Mouse (Mus musculus) forebrain, embryonic 10.5 days (tissue): Measurements from ENCODE around the gene Dpp6. TPM values are rescaled to one million over a fixed set of nuclear protein-coding genes. Genes with fewer than 3 reads are reported as not detected.

ENCODE experiments used
- DNase-seq: peaks from one replicate; pipeline ENCODE4 v3.0.0-alpha.2; 2017; ENCODE audit warnings: low spot score; ENCODE audit errors: extremely low spot score
- H3K27ac ChIP-seq: fragments of 300-500 bp; sonication (generic); 2 replicates; pipeline ENCODE4 v1.5.1; 2016; ENCODE audit warnings: mild to moderate bottlenecking
- H3K27me3 ChIP-seq: fragments of 300-500 bp; sonication (generic); 2 replicates; pipeline ENCODE4 v1.6.1; 2016; ENCODE audit warnings: mild to moderate bottlenecking; ENCODE audit not compliant: poor library complexity, severe bottlenecking
- H3K36me3 ChIP-seq: fragments of 300-500 bp; sonication (generic); replicated peaks from 2 replicates; pipeline ENCODE4 v1.6.1; 2016; ENCODE audit warnings: mild to moderate bottlenecking, moderate library complexity
- H3K4me1 ChIP-seq: fragments of 300-500 bp; sonication (generic); 2 replicates; pipeline ENCODE4 v1.6.1; 2016
- H3K4me3 ChIP-seq: fragments of 300-500 bp; sonication (generic); 2 replicates; pipeline ENCODE4 v1.5.1; 2016; ENCODE audit warnings: mild to moderate bottlenecking, moderate library complexity
- H3K9me3 ChIP-seq: fragments of 300-500 bp; sonication (generic); 2 replicates; pipeline ENCODE4 v1.6.1; 2016; ENCODE audit warnings: mild to moderate bottlenecking, moderate library complexity
- WGBS: fragments of 180-500 bp; shearing (Covaris S2); methylation state at CpG from one replicate; pipeline ENCODE4 v1.1.7; 2016; 5-methylcytosine and 5-hydroxymethylcytosine counted together
- polyA plus RNA-seq: library from polyadenylated mRNA; unstranded; fragments of >200 nt; fragmentation: Nextera tagmentation; extraction: Ambion mirVana; gene quantifications from 2 replicates; pipeline ENCODE4 v1.2.1, GENCODE M21; 2016

Dpp6 gene
- polyA plus RNA-seq, 1 experiment from 2014 or later = 2.9 TPM

GRCm38 (mm10) chr5:27659019-27659418 is 842.0 kb downstream of the Dpp6 start:
- H3K27me3 ChIP-seq = no peaks in the 10 kb centered on the region
- H3K4me3 ChIP-seq = no peak overlapping the region
- 97% methylated on average over 2 of the region's 2 CpGs for WGBS
- no peak for DNase-seq
- no peak overlapping the region for H3K27ac ChIP-seq
- H3K9me3 ChIP-seq = no peaks in the 10 kb centered on the region
- no peaks in the 10 kb centered on the region for H3K36me3 ChIP-seq
- no peaks in the 10 kb centered on the region for H3K4me1 ChIP-seq

DNA sequence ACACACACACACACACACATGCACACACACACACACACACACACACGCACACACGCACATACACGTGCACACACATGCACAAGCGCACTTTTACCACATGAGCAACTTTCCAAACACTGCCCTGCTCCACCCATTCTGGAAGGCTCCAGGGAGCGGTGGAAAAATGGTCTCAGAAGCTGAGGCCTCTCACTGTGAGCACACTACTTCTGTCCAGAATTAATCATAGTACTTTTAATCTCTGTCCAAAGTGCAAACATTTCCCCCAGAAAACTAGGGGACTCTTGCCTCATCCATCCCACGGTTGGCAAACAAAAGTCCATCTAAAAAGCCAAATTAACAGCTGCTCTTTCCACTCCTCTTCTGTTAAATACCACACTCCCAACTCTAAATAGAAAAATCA is 842.8 kb downstream of the Dpp6 start:
- Histone ChIP-seq H3K27me3 (no peaks in the 10 kb centered on the region), H3K4me3 (no peak overlapping the region), H3K36me3 (no peaks in the 10 kb centered on the region), H3K27ac (no peak overlapping the region), H3K4me1 (no peaks in the 10 kb centered on the region), H3K9me3 (no peaks in the 10 kb centered on the region)
- WGBS = 94% methylated on average over 6 of the region's 6 CpGs
- DNase-seq = no peak

DNA sequence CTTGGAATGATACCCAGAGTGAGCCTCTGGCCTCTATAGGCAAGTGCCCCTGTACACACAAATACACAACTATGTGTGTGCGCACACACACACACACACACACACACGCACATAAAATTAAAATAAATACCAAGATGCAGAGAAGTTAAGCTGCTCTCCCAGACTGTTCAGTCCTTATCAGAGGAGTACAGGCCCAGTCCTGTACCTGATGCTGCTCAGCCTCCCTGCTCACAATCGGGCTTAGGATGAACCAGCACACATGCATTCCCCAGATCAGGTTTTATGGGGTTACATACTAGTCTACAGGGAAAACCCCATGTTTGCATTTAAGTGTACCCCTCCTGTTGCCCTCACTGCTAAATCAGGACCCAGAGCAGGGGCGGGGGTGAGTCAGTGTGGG is 847.1 kb downstream of the Dpp6 start:
- Histone ChIP-seq H3K27ac (no peak overlapping the region), H3K4me1 (no peaks in the 10 kb centered on the region), H3K27me3 (no peaks in the 10 kb centered on the region), H3K4me3 (no peak overlapping the region), H3K9me3 (no peaks in the 10 kb centered on the region), H3K36me3 (no peaks in the 10 kb centered on the region)
- 92% methylated on average over 4 of the region's 4 CpGs for WGBS
- no peak for DNase-seq

- H3K4me3 ChIP-seq = no peak overlapping the region
- 86% methylated on average over 2 of the region's 2 CpGs for WGBS
These were observed 854.5 kb downstream of the Dpp6 start for GRCm38 (mm10) chr5:27671487-27671886.

GRCm38 (mm10) chr5:27677247-27677666 is 860.3 kb downstream of the Dpp6 start:
- Histone ChIP-seq H3K27me3 (no peaks in the 10 kb centered on the region), H3K4me3 (no peak overlapping the region), H3K36me3 (no peaks in the 10 kb centered on the region), H3K4me1 (no peaks in the 10 kb centered on the region), H3K27ac (no peak overlapping the region), H3K9me3 (no peaks in the 10 kb centered on the region)
- no peak for DNase-seq
- 60% methylated on average over 5 of the region's 5 CpGs for WGBS

More at GRCm38 (mm10) chr5:27671487-27671886, 854.5 kb downstream of the Dpp6 start:
- no peak for DNase-seq
- no peaks in the 10 kb centered on the region for H3K27me3 ChIP-seq
- H3K9me3 ChIP-seq = no peaks in the 10 kb centered on the region
- no peak overlapping the region for H3K27ac ChIP-seq
- H3K4me1 ChIP-seq = no peaks in the 10 kb centered on the region
- H3K36me3 ChIP-seq = no peaks in the 10 kb centered on the region

GRCm38 (mm10) chr5:27679151-27679550 is 862.1 kb downstream of the Dpp6 start:
- Histone ChIP-seq H3K9me3 (no peaks in the 10 kb centered on the region), H3K4me1 (no peaks in the 10 kb centered on the region), H3K4me3 (no peak overlapping the region), H3K27ac (no peak overlapping the region), H3K36me3 (no peaks in the 10 kb centered on the region), H3K27me3 (no peaks in the 10 kb centered on the region)
- 86% methylated on average over 1 of the region's 1 CpGs for WGBS
- DNase-seq = no peak

GRCm38 (mm10) chr5:27680476-27680875 is 863.5 kb downstream of the Dpp6 start:
- Histone ChIP-seq H3K27me3 (no peaks in the 10 kb centered on the region), H3K36me3 (no peaks in the 10 kb centered on the region), H3K4me3 (no peak overlapping the region), H3K27ac (no peak overlapping the region), H3K9me3 (no peaks in the 10 kb centered on the region), H3K4me1 (no peaks in the 10 kb centered on the region)
- 36% methylated on average over 5 of the region's 5 CpGs for WGBS
- peak; percentile 23 for DNase-seq

DNA sequence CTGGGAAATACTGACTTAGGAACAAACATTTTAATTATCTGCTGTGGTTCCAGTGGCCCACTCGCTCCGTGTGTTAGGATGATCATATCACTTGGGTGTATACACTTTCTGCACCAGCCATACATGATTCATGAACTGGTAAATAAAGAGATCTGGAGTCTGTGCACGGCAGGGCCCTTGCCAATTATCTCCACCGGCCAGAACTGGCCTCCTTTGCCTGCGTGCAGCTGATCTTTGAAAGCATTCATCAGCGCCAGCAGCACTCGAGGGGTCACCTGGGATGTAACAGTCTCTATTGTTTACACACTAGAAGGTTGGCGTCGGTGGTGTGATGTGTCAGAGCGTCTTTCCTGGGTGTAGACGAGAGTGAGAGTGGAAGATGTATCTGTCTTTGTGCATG is 868.2 kb downstream of the Dpp6 start:
- H3K27ac ChIP-seq = no peak overlapping the region

DNA sequence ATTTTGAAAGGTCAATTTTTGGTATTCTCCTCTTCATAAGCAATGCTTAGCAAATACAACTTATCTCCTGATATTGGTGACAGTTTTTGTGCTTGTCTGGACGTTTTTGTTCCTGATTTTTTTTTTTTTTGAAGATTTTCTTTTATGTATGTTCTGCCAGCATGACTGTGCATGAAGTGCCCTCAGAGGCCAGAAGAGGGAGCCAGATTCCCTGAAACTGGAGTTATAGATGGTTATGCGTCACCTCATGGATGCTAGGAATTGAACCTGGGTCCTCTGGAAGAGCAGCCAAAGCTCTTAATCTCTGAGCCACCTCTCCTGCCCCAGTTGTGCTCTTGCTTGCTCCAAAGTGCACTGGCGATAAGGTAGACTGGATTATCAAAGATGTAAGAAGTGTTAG is 868.9 kb downstream of the Dpp6 start:
- no peak overlapping the region for H3K27ac ChIP-seq
- no peaks in the 10 kb centered on the region for H3K36me3 ChIP-seq
- 71% methylated on average over 3 of the region's 3 CpGs for WGBS
- no peaks in the 10 kb centered on the region for H3K4me1 ChIP-seq
- no peaks in the 10 kb centered on the region for H3K27me3 ChIP-seq
- H3K9me3 ChIP-seq = peaks cover 6% of the 10 kb centered on the region; the same call in 1 of the 2 replicates
- no peak overlapping the region for H3K4me3 ChIP-seq
- no peak for DNase-seq

More for the DNA sequence above, 868.2 kb downstream of the Dpp6 start:
- peaks cover 6% of the 10 kb centered on the region; the same call in 1 of the 2 replicates for H3K9me3 ChIP-seq
- WGBS = 83% methylated on average over 11 of the region's 11 CpGs
- no peak for DNase-seq
- H3K4me3 ChIP-seq = no peak overlapping the region
- no peaks in the 10 kb centered on the region for H3K27me3 ChIP-seq
- no peaks in the 10 kb centered on the region for H3K4me1 ChIP-seq
- no peaks in the 10 kb centered on the region for H3K36me3 ChIP-seq

DNA sequence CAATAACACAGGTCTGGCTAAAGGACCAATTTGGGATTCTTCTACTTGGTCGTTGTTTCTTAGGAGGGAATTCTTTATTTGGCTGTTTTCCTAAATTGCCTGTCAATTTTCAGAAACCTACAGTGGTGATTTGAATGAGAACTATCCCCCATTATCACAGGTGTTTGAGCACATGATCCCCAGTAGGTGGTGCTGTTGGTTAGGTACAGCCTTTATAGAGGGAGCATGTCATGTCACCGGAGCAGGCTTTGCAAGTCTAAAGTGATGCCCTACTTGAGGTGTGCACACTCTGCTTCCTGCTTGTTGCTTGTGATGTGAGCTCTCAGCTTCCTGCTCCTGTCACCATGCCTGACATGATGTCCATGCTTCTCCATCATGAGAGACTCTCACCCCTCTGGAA is 870.3 kb downstream of the Dpp6 start:
- Histone ChIP-seq H3K4me1 (no peaks in the 10 kb centered on the region), H3K9me3 (peaks cover 6% of the 10 kb centered on the region; the same call in 1 of the 2 replicates), H3K36me3 (no peaks in the 10 kb centered on the region), H3K27me3 (no peaks in the 10 kb centered on the region), H3K4me3 (no peak overlapping the region), H3K27ac (no peak overlapping the region)
- whole genome bisulfite sequencing = 84% methylated on average over 2 of the region's 2 CpGs
- DNase-seq = no peak

GRCm38 (mm10) chr5:27702482-27702881 is 885.5 kb downstream of the Dpp6 start:
- Histone ChIP-seq H3K27ac (no peak overlapping the region), H3K9me3 (no peaks in the 10 kb centered on the region), H3K4me1 (peaks cover 10% of the 10 kb centered on the region), H3K4me3 (no peak overlapping the region), H3K27me3 (no peaks in the 10 kb centered on the region), H3K36me3 (no peaks in the 10 kb centered on the region)
- WGBS = 91% methylated on average over 6 of the region's 6 CpGs
- DNase-seq = no peak

GRCm38 (mm10) chr5:27705020-27705419 is 888.0 kb downstream of the Dpp6 start:
- no peak for DNase-seq
- H3K27me3 ChIP-seq = no peaks in the 10 kb centered on the region
- no peak overlapping the region for H3K4me3 ChIP-seq
- no peak overlapping the region for H3K27ac ChIP-seq
- no peaks in the 10 kb centered on the region for H3K36me3 ChIP-seq
- no peaks in the 10 kb centered on the region for H3K9me3 ChIP-seq
- H3K4me1 ChIP-seq = peaks cover 14% of the 10 kb centered on the region

GRCm38 (mm10) chr5:27706551-27706950 is 889.5 kb downstream of the Dpp6 start:
- H3K27ac ChIP-seq = no peak overlapping the region
- no peaks in the 10 kb centered on the region for H3K36me3 ChIP-seq
- WGBS = 76% methylated on average over 6 of the region's 6 CpGs
- H3K27me3 ChIP-seq = no peaks in the 10 kb centered on the region
- H3K9me3 ChIP-seq = no peaks in the 10 kb centered on the region
- H3K4me1 ChIP-seq = peaks cover 21% of the 10 kb centered on the region
- H3K4me3 ChIP-seq = no peak overlapping the region
- DNase-seq = no peak

- no peaks in the 10 kb centered on the region for H3K9me3 ChIP-seq
- DNase-seq = no peak
- H3K27me3 ChIP-seq = no peaks in the 10 kb centered on the region
- no peak overlapping the region for H3K4me3 ChIP-seq
- no peaks in the 10 kb centered on the region for H3K36me3 ChIP-seq
- H3K4me1 ChIP-seq = peaks cover 24% of the 10 kb centered on the region
- H3K27ac ChIP-seq = no peak overlapping the region
These were observed 890.3 kb downstream of the Dpp6 start for GRCm38 (mm10) chr5:27707283-27707682.
